Mouse (Mus musculus): ENCODE data around the gene Bcap29.
"Not testable (repeated sequence)": the region's sequence is repeated elsewhere in the genome, so short reads cannot be mapped to it uniquely, and the experiment has no call there.

Bcap29 gene

GRCm38 (mm10) chr12:31578691-31579476, 55.6 kb downstream of the Bcap29 start:
- no peak for DNase-seq (ENCODE audit: low spot score)

- DNase-seq (ENCODE audit: low spot score): no peak
Measured at GRCm38 (mm10) chr12:31574506-31574905, 60.0 kb downstream of the Bcap29 start.

GRCm38 (mm10) chr12:31569784-31570183, 64.7 kb downstream of the Bcap29 start:
- no peak for DNase-seq (ENCODE audit: low spot score)

- DNase-seq (ENCODE audit: low spot score): no peak
Measured at GRCm38 (mm10) chr12:31568661-31569060, 65.8 kb downstream of the Bcap29 start.

- not testable (repeated sequence) for DNase-seq (ENCODE audit: low spot score)
Measured at GRCm38 (mm10) chr12:31567535-31567934, 66.9 kb downstream of the Bcap29 start.

GRCm38 (mm10) chr12:31560712-31561111, 73.7 kb downstream of the Bcap29 start:
- no peak for DNase-seq (ENCODE audit: low spot score)

- no peak for DNase-seq (ENCODE audit: low spot score)
Measured at GRCm38 (mm10) chr12:31560002-31560401, 74.5 kb downstream of the Bcap29 start.

GRCm38 (mm10) chr12:31554371-31554770, 80.1 kb downstream of the Bcap29 start:
- no peak for DNase-seq (ENCODE audit: low spot score)

- no peak for DNase-seq (ENCODE audit: low spot score)
Measured at GRCm38 (mm10) chr12:31551252-31551651, 83.2 kb downstream of the Bcap29 start.

GRCm38 (mm10) chr12:31546061-31546460, 88.4 kb downstream of the Bcap29 start:
- no peak for DNase-seq (ENCODE audit: low spot score)

GRCm38 (mm10) chr12:31545219-31545618, 89.2 kb downstream of the Bcap29 start:
- DNase-seq (ENCODE audit: low spot score): no peak

- no peak for DNase-seq (ENCODE audit: low spot score)
Measured at GRCm38 (mm10) chr12:31541541-31541940, 92.9 kb downstream of the Bcap29 start.
